ENCODE assay signal across 9 mouse cellular contexts in the genomic region with DNA sequence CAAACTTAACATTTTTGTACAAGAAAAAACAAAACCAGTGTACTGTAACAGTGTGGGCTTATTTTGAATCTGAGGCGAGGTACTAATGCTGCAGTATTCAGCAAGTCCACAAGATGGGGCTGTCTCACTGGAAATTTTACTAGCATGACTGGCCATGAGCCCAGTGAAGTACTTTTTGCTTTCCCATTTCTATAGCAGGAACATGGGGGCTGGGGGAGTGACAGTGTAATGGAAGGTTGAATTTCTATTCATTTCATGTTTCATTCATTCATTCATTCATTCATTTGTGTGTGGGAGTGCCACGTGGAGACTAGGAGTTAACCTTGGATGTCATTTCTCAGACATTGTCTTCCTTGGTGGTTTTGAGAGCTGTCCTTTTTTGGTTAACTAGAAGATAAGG. TPM values are rescaled to one million over a fixed set of nuclear protein-coding genes. Genes with fewer than 3 reads are reported as not detected.
DNase-seq lines count a peak whose midpoint lies in the region.
"Had no signal": no experiment of that assay in that cellular context is flagged by ENCODE, and none has a peak within 500 bp of the region (broad histone marks: within the 10 kb centered on the region; RNA-seq: fewer than 3 reads in every experiment).

No protein-coding gene starts in this region.

- intact Hi-C loops in heart, postnatal 10 days (cut with DNase I) = loop anchor here (5.0 to 10.0 kb wide), 2 partner anchors 1047 to 1200 kb away; no protein-coding TSS in a partner anchor

- no peaks in the 10 kb centered on the region for H3K27me3 ChIP-seq in splenic B cell, adult 2 months (ENCODE audit: control insufficient read depth, insufficient read depth, low read length, poor library complexity, severe bottlenecking)
- H3K27me3 ChIP-seq: lung, embryonic 15.5 days had no signal

- peak; percentile 56 for DNase-seq in left cerebral cortex, adult 11 months (ENCODE audit: low spot score)
- DNase-seq in left cerebral cortex, adult 8-10 months (ENCODE audit: low spot score in 2 of 2) = no peak
- peak; percentile 22 to 61 for DNase-seq in adrenal gland, postnatal 36 days
- DNase-seq in embryo, embryonic 9.5 days (ENCODE audit: extremely low spot score) = peak; percentile 62
- DNase-seq in heart, postnatal 10 days = peak; percentile 70 to 79
- peak; percentile 45 to 71 for DNase-seq in layer of hippocampus, adult 8-10 months (ENCODE audit: low spot score in 2 of 2)
- DNase-seq in mesoderm, embryonic 11.5 days (ENCODE audit: low read depth, low spot score) = peak; percentile 66
- peak; percentile 65 for DNase-seq in splenic B cell, adult 2 months (ENCODE audit: low read depth, low spot score)

- peaks cover 3% of the 10 kb centered on the region; the same call in 1 of the 2 replicates for H3K36me3 ChIP-seq in splenic B cell, adult 2 months (ENCODE audit: control insufficient read depth, insufficient read depth, low read length, poor library complexity, severe bottlenecking)

RNA-seq across cellular contexts. Expression of a gene that starts 52.7 kb away (rescaled TPM):
- 100 to 1,000 TPM; 316 to 342 (median 332) TPM for total RNA-seq in left cerebral cortex, adult 8-10 months (2022)
- total RNA-seq in adrenal gland, postnatal 36 days (2021) = 10 to 100 TPM; 88.7 to 95.4 TPM
- total RNA-seq in heart, postnatal 10 days (2021) = 100 to 1,000 TPM; 106 to 116 TPM
- total RNA-seq in layer of hippocampus, adult 8-10 months (2022) = 100 to 1,000 TPM; 331 to 351 (median 339) TPM

Comparison
In these comparisons a context has a peak if more than half of its experiments do, and no peak if none do; other contexts are left out.
1. DNase-seq: peak in left cerebral cortex, adult 11 months (single experiment), adrenal gland, postnatal 36 days (2 of 2), embryo, embryonic 9.5 days (single experiment), heart, postnatal 10 days (2 of 2), layer of hippocampus, adult 8-10 months (2 of 2), mesoderm, embryonic 11.5 days (single experiment) and splenic B cell, adult 2 months (single experiment); none in left cerebral cortex, adult 8-10 months (0 of 2).